Comparison of ENCODE assay signal across 12 mouse cellular contexts in genomic region chr2:19388329-19389103, GRCm38 (mm10). TPM values are rescaled to one million over a fixed set of nuclear protein-coding genes. Genes with fewer than 3 reads are reported as not detected.
DNase-seq lines count a peak whose midpoint lies in the region; ATAC-seq lines count a peak whose summit lies in the region.
"Had no signal": no experiment of that assay in that cellular context is flagged by ENCODE, and none has a peak within 500 bp of the region (broad histone marks: within the 10 kb centered on the region; RNA-seq: fewer than 3 reads in every experiment).

No protein-coding gene starts in this region.

- DNase-seq in heart, adult 11 months: peak; percentile 89
- DNase-seq in heart, postnatal 14 days: no peak
- DNase-seq in spleen, postnatal 14 days (ENCODE audit: low spot score in 2 of 2): peak; percentile 16 to 34
- DNase-seq in hindbrain, embryonic 10.5 days (ENCODE audit: low spot score): no peak
- DNase-seq in hindbrain, embryonic 14.5 days (ENCODE audit: low spot score): no peak
- DNase-seq in adrenal gland, adult 8-10 months: no peak
- DNase-seq: adrenal gland, adult 2 months had no signal

- H3K9me3 ChIP-seq in lung, embryonic 16.5 days (ENCODE audit: control insufficient read depth, low read length): no peaks in the 10 kb centered on the region
- H3K9me3 ChIP-seq in hindbrain, embryonic 10.5 days: no peaks in the 10 kb centered on the region
- H3K9me3 ChIP-seq in hindbrain, embryonic 14.5 days (ENCODE audit: control insufficient read depth, low read length): no peaks in the 10 kb centered on the region
- H3K9me3 ChIP-seq: limb, embryonic 12.5 days had no signal

- H3K27me3 ChIP-seq in lung, embryonic 16.5 days (ENCODE audit: control insufficient read depth, insufficient read depth, low read depth, low read length): no peaks in the 10 kb centered on the region
- no peaks in the 10 kb centered on the region for H3K27me3 ChIP-seq in hindbrain, embryonic 10.5 days (ENCODE audit: insufficient read depth, poor library complexity, severe bottlenecking)
- no peaks in the 10 kb centered on the region for H3K27me3 ChIP-seq in hindbrain, embryonic 14.5 days (ENCODE audit: control insufficient read depth, insufficient read depth, low read length)
- H3K27me3 ChIP-seq: limb, embryonic 12.5 days had no signal

- no peak overlapping the region for H3K4me3 ChIP-seq in lung, embryonic 16.5 days (ENCODE audit: low read length)
- no peak overlapping the region for H3K4me3 ChIP-seq in hindbrain, embryonic 10.5 days
- no peak overlapping the region for H3K4me3 ChIP-seq in hindbrain, embryonic 14.5 days (replicated peaks; ENCODE audit: low read length)
- H3K4me3 ChIP-seq: heart, adult 2 months; limb, embryonic 12.5 days had no signal

- ATAC-seq in activated CD4-positive, CD25-positive, alpha-beta regulatory T cell, adult 4 months: peak; percentile 99
- no peak for ATAC-seq in lung, embryonic 16.5 days (ENCODE audit: low read depth)
- no peak for ATAC-seq in hindbrain, embryonic 14.5 days (ENCODE audit: low FRiP score)

- H3K4me2 ChIP-seq in lung, embryonic 16.5 days (ENCODE audit: low read depth, low read length): no peak overlapping the region
- no peak overlapping the region for H3K4me2 ChIP-seq in hindbrain, embryonic 14.5 days (replicated peaks)
- H3K4me2 ChIP-seq: limb, embryonic 12.5 days had no signal

- 0 out of 2 replicates have a peak overlapping the region, but pooled peaks have one; percentile 10 for H3K27ac ChIP-seq in lung, embryonic 16.5 days (ENCODE audit: low read length)
- H3K27ac ChIP-seq in hindbrain, embryonic 10.5 days: no peak overlapping the region
- H3K27ac ChIP-seq in hindbrain, embryonic 14.5 days: no peak overlapping the region
- H3K27ac ChIP-seq: heart, adult 2 months; limb, embryonic 12.5 days had no signal

- 71% methylated on average over 12 of the region's 12 CpGs for WGBS in lung, embryonic 16.5 days
- WGBS in hindbrain, embryonic 10.5 days: 91% methylated on average over 12 of the region's 12 CpGs
- 83% methylated on average over 12 of the region's 12 CpGs for WGBS in hindbrain, embryonic 14.5 days

- H3K36me3 ChIP-seq in lung, embryonic 16.5 days (ENCODE audit: control insufficient read depth, insufficient read depth, low read length): no peaks in the 10 kb centered on the region
- no peaks in the 10 kb centered on the region for H3K36me3 ChIP-seq in hindbrain, embryonic 10.5 days
- no peaks in the 10 kb centered on the region for H3K36me3 ChIP-seq in hindbrain, embryonic 14.5 days (replicated peaks; ENCODE audit: control insufficient read depth, insufficient read depth)

- H3K4me1 ChIP-seq in lung, embryonic 16.5 days (replicated peaks; ENCODE audit: control insufficient read depth, insufficient read depth, low read length): no peaks in the 10 kb centered on the region
- peaks cover 9% of the 10 kb centered on the region for H3K4me1 ChIP-seq in hindbrain, embryonic 10.5 days (replicated peaks)
- no peaks in the 10 kb centered on the region for H3K4me1 ChIP-seq in hindbrain, embryonic 14.5 days (replicated peaks; ENCODE audit: control insufficient read depth, insufficient read depth, low read length)

- intact Hi-C loops in heart, postnatal 14 days (cut with DNase I): no loop called here

- H3K9ac ChIP-seq in lung, embryonic 16.5 days (ENCODE audit: low read length): no peak overlapping the region
- H3K9ac ChIP-seq in hindbrain, embryonic 14.5 days: no peak overlapping the region
- H3K9ac ChIP-seq: limb, embryonic 12.5 days had no signal

RNA-seq across cellular contexts. Expression of gene Msrb2, which starts 17.3 kb away (rescaled TPM):
- total RNA-seq in heart, postnatal 14 days (2021): 10 to 100 TPM; 48.8 to 50.5 TPM
- polyA plus RNA-seq in activated CD4-positive, CD25-positive, alpha-beta regulatory T cell, adult 4 months (2017; shearing (Covaris generic)): 10 to 100 TPM; 15.1 to 17.8 TPM
- polyA plus RNA-seq in lung, embryonic 16.5 days (2015; fragmentation: Nextera tagmentation; extraction: Ambion mirVana): 33.3 and 37.7 TPM in 2 replicates
- polyA plus RNA-seq in hindbrain, embryonic 10.5 days (2016; fragmentation: Nextera tagmentation; extraction: Ambion mirVana): 13.8 and 16.3 TPM in 2 replicates
- polyA plus RNA-seq in hindbrain, embryonic 14.5 days (2014; fragmentation: Nextera tagmentation; extraction: Ambion mirVana): 9.7 and 9.8 TPM in 2 replicates
- total RNA-seq in adrenal gland, adult 8-10 months (2022): 10 to 100 TPM; 29.5 to 33.6 (median 30.5) TPM

RNA-seq across cellular contexts. Expression of gene Ptf1a, which starts 56.9 kb away (rescaled TPM):
- not detected for total RNA-seq in heart, postnatal 14 days (2021)
- polyA plus RNA-seq in activated CD4-positive, CD25-positive, alpha-beta regulatory T cell, adult 4 months (2017; shearing (Covaris generic)): not detected
- polyA plus RNA-seq in lung, embryonic 16.5 days (2015; fragmentation: Nextera tagmentation; extraction: Ambion mirVana): not detected in 2 replicates
- polyA plus RNA-seq in hindbrain, embryonic 10.5 days (2016; fragmentation: Nextera tagmentation; extraction: Ambion mirVana): 6.1 and 16.5 TPM in 2 replicates
- 0.51 and 0.77 TPM in 2 replicates for polyA plus RNA-seq in hindbrain, embryonic 14.5 days (2014; fragmentation: Nextera tagmentation; extraction: Ambion mirVana)
- not detected for total RNA-seq in adrenal gland, adult 8-10 months (2022)
- total RNA-seq: adrenal gland, adult 2 months; heart, adult 2 months had no signal
- polyA plus RNA-seq: adrenal gland, adult 2 months; embryonic facial prominence, embryonic 14.5 days; heart, adult 2 months; limb, embryonic 12.5 days had no signal

Comparison
In these comparisons a context has a peak if more than half of its experiments do, and no peak if none do; other contexts are left out.
1. DNase-seq: peak in heart, adult 11 months (single experiment) and spleen, postnatal 14 days (2 of 2); none in heart, postnatal 14 days (0 of 2), hindbrain, embryonic 10.5 days (single experiment), hindbrain, embryonic 14.5 days (single experiment) and adrenal gland, adult 8-10 months (single experiment).